Mouse (Mus musculus) T-helper 17 cell (primary cell): ENCODE results near the gene Zscan2.

ENCODE experiments used
- in situ Hi-C, 2 experiments: fragments of 300-600 bp; cut with MboI, MseI; formaldehyde crosslinking; loops; 1 replicate in 1 of 2; 2 replicates in 1 of 2; pipeline ENCODE4 v1.15.1; 2025; ENCODE audit warnings: high pct_unique_total_duplicates in 2 of 2

Zscan2 gene

DNA sequence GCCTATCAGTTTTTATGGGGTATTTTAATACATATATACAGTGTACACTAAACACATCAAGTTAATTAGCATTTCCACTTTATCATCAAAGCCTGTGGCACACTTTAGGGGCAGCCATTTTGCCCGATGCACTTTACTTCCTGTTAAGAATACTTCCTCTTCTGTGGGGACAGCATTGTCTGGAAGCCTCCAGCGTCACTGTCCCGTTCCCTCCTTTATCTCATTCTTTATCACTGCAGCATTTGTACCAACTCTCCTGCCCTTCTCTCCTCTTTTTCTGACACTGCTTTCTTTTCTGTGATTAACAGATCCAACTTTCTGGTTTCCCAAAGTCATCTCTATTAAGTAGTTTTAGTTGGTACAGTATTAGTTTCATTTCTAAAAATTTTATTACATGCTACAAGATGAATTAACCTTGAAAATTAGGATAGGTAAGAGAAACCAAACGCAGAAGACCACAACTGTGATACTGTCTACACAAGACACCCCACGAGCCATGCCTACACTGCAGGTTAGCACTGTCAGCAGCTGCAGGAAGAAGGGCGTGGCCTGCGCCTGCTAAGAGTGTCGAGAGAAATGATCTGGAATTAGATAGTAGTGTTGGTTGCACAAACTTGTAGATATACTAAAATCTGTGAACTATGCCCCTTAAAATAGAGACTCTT lies 58.4 kb downstream of the Zscan2 start:
- in situ Hi-C loops: no loop called here

- in situ Hi-C loops: no loop called here
Measured at GRCm38 (mm10) chr7:80919647-80920008, 58.9 kb downstream of the Zscan2 start.

DNA sequence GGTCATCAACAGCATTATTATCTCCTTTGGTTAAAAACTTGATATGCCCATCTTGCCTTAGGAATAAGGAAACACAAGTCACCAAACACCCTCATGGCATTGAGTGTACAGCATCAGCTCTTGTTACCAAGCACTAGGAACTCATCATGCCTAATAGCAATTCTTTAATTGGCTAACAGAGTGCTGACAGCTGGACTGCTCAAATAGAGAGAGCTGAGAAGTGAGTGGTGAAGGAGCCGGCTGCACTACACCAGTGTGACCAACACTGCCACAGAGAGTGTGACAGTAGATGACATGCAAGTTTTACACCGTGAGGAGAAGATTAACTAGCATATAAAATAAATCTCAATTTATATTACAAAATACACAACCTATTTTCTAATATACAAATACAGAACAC lies 62.4 kb downstream of the Zscan2 start:
- in situ Hi-C loops: no loop called here
